Mouse (Mus musculus) heart, embryonic 10.5 days (tissue): ENCODE data around the gene Mcam. TPM values are rescaled to one million over a fixed set of nuclear protein-coding genes. Genes with fewer than 3 reads are reported as not detected.
A peak's percentile ranks its signal among the peaks of the same experiment; 100 is the strongest.

ENCODE experiments used
- DNase-seq: peaks from one replicate; pipeline ENCODE4 v3.0.0-alpha.2; 2017; ENCODE audit warnings: low spot score
- H3K27ac ChIP-seq: fragments of 300-500 bp; sonication (generic); 2 replicates; pipeline ENCODE4 v1.5.1; 2016; ENCODE audit warnings: mild to moderate bottlenecking
- H3K27me3 ChIP-seq: fragments of 300-500 bp; sonication (generic); 2 replicates; pipeline ENCODE4 v1.6.1; 2016; ENCODE audit warnings: mild to moderate bottlenecking; ENCODE audit not compliant: poor library complexity, insufficient read depth, severe bottlenecking
- H3K36me3 ChIP-seq: fragments of 300-500 bp; sonication (generic); 2 replicates; pipeline ENCODE4 v1.6.1; 2016; ENCODE audit warnings: mild to moderate bottlenecking, moderate library complexity
- H3K4me1 ChIP-seq: fragments of 300-500 bp; sonication (generic); 2 replicates; pipeline ENCODE4 v1.6.1; 2016; ENCODE audit warnings: mild to moderate bottlenecking
- H3K4me3 ChIP-seq: fragments of 300-500 bp; sonication (generic); 2 replicates; pipeline ENCODE4 v1.5.1; 2016; ENCODE audit warnings: mild to moderate bottlenecking, moderate library complexity
- H3K9me3 ChIP-seq: fragments of 300-500 bp; sonication (generic); 2 replicates; pipeline ENCODE4 v1.6.1; 2016; ENCODE audit warnings: mild to moderate bottlenecking, moderate library complexity
- WGBS: fragments of 180-500 bp; shearing (Covaris S2); methylation state at CpG from one replicate; pipeline ENCODE4 v1.1.7; 2016; 5-methylcytosine and 5-hydroxymethylcytosine counted together
- polyA plus RNA-seq: library from polyadenylated mRNA; unstranded; fragments of >200 nt; fragmentation: Nextera tagmentation; extraction: Ambion mirVana; gene quantifications from 2 replicates; pipeline ENCODE4 v1.2.1, GENCODE M21; 2016

The Mcam gene
- 34.6 and 67.0 TPM in 2 replicates for polyA plus RNA-seq

- Histone ChIP-seq H3K4me3 (peak within 1 kb of the TSS; percentile 83), H3K36me3 (peaks cover 27% of the 10 kb centered on the region), H3K27ac (peak within 1 kb of the TSS; percentile 91), H3K9me3 (no peaks in the 10 kb centered on the region), H3K4me1 (peaks cover 71% of the 10 kb centered on the region), H3K27me3 (peaks cover 60% of the 10 kb centered on the region)
- DNase-seq = peak; percentile 83
- WGBS = 1% methylated on average over 49 of the region's 55 CpGs
Measured at GRCm38 (mm10) chr9:44134101-44134850, at the start of gene Mcam. TSS of gene Mcam (plus strand) at chr9:44134469.

- DNase-seq = peak; percentile 95
Measured at GRCm38 (mm10) chr9:44084659-44085229, 49.5 kb upstream of the Mcam start.

GRCm38 (mm10) chr9:44085276-44085675 lies 49.0 kb upstream of the Mcam start:
- WGBS = 4% methylated on average over 10 of the region's 10 CpGs
- H3K4me3 ChIP-seq = peak overlapping the region; percentile 78
- H3K9me3 ChIP-seq = no peaks in the 10 kb centered on the region
- no peak for DNase-seq
- peaks cover 31% of the 10 kb centered on the region; the same call in 1 of the 2 replicates for H3K27me3 ChIP-seq
- H3K4me1 ChIP-seq = peaks cover 88% of the 10 kb centered on the region
- peaks cover 16% of the 10 kb centered on the region for H3K36me3 ChIP-seq
- H3K27ac ChIP-seq = peak overlapping the region; percentile 92

More at GRCm38 (mm10) chr9:44084659-44085229, 49.5 kb upstream of the Mcam start:
- Histone ChIP-seq H3K27me3 (peaks cover 31% of the 10 kb centered on the region; the same call in 1 of the 2 replicates), H3K4me1 (peaks cover 89% of the 10 kb centered on the region), H3K36me3 (peaks cover 11% of the 10 kb centered on the region; the same call in 1 of the 2 replicates), H3K27ac (peak overlapping the region; percentile 92), H3K9me3 (no peaks in the 10 kb centered on the region), H3K4me3 (peak overlapping the region; percentile 78)
- under 1% methylated on average over 62 of the region's 62 CpGs for WGBS

GRCm38 (mm10) chr9:44085741-44086665 lies 48.3 kb upstream of the Mcam start:
- H3K27ac ChIP-seq = peak overlapping the region; percentile 92
- H3K4me1 ChIP-seq = peaks cover 83% of the 10 kb centered on the region
- 56% methylated on average over 15 of the region's 15 CpGs for WGBS
- H3K4me3 ChIP-seq = peak overlapping the region; percentile 78
- peaks cover 31% of the 10 kb centered on the region; the same call in 1 of the 2 replicates for H3K27me3 ChIP-seq
- no peaks in the 10 kb centered on the region for H3K9me3 ChIP-seq
- peaks cover 23% of the 10 kb centered on the region for H3K36me3 ChIP-seq
- DNase-seq = no peak

DNA sequence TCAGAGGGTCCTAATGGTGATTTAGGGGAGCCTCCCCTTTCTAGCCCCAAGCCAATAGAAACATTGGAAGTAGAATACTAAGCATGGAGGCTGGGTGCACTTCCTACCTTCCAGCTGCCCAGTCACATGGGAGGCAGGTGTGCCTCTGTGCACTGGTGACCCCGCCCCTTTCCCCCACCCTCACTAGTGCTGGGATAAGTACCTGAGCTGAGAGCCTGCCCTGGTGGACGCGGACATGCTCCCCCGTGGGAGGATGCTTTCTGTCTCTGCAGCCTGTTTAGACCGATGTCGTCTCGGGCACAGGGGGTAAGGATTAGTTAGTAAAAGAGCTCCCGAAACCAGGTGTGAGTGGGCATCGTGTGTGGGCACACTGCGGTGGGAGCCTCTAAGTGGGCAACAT lies 47.3 kb upstream of the Mcam start:
- Histone ChIP-seq H3K9me3 (no peaks in the 10 kb centered on the region), H3K27me3 (peaks cover 31% of the 10 kb centered on the region; the same call in 1 of the 2 replicates), H3K4me1 (peaks cover 81% of the 10 kb centered on the region), H3K27ac (peak overlapping the region; percentile 92), H3K4me3 (peak overlapping the region; percentile 78), H3K36me3 (peaks cover 32% of the 10 kb centered on the region)
- no peak for DNase-seq
- 38% methylated on average over 10 of the region's 10 CpGs for WGBS

- Histone ChIP-seq H3K27me3 (peaks cover 27% of the 10 kb centered on the region; the same call in 1 of the 2 replicates), H3K4me1 (peaks cover 73% of the 10 kb centered on the region), H3K9me3 (no peaks in the 10 kb centered on the region), H3K27ac (peak overlapping the region; percentile 92), H3K4me3 (peak overlapping the region; percentile 78), H3K36me3 (peaks cover 39% of the 10 kb centered on the region)
- WGBS = 5% methylated on average over 15 of the region's 15 CpGs
- DNase-seq = peak; percentile 88
Measured at GRCm38 (mm10) chr9:44087761-44088455, 46.4 kb upstream of the Mcam start.

- peak overlapping the region; percentile 92 for H3K27ac ChIP-seq
- no peaks in the 10 kb centered on the region for H3K9me3 ChIP-seq
- WGBS = 32% methylated on average over 12 of the region's 12 CpGs
- no peak for DNase-seq
- H3K36me3 ChIP-seq = peaks cover 46% of the 10 kb centered on the region
- H3K27me3 ChIP-seq = peaks cover 20% of the 10 kb centered on the region; the same call in 1 of the 2 replicates
- peaks cover 64% of the 10 kb centered on the region for H3K4me1 ChIP-seq
- peak overlapping the region; percentile 78; the same call in 1 of the 2 replicates for H3K4me3 ChIP-seq
Measured at GRCm38 (mm10) chr9:44088877-44089608, 45.2 kb upstream of the Mcam start.

GRCm38 (mm10) chr9:44093612-44094503 lies 40.4 kb upstream of the Mcam start:
- Histone ChIP-seq H3K27ac (no peak overlapping the region), H3K4me3 (no peak overlapping the region), H3K9me3 (no peaks in the 10 kb centered on the region), H3K36me3 (peaks cover 52% of the 10 kb centered on the region), H3K4me1 (peaks cover 47% of the 10 kb centered on the region), H3K27me3 (no peaks in the 10 kb centered on the region)
- 40% methylated on average over 24 of the region's 24 CpGs for WGBS
- peak; percentile 88 for DNase-seq

- Histone ChIP-seq H3K4me1 (peaks cover 38% of the 10 kb centered on the region), H3K4me3 (no peak overlapping the region), H3K27me3 (no peaks in the 10 kb centered on the region), H3K9me3 (no peaks in the 10 kb centered on the region), H3K36me3 (peaks cover 44% of the 10 kb centered on the region), H3K27ac (no peak overlapping the region)
- DNase-seq = no peak
- 82% methylated on average over 3 of the region's 3 CpGs for WGBS
Measured at GRCm38 (mm10) chr9:44094737-44095136, 39.5 kb upstream of the Mcam start.

GRCm38 (mm10) chr9:44095781-44096180 lies 38.5 kb upstream of the Mcam start:
- whole genome bisulfite sequencing = 88% methylated on average over 9 of the region's 9 CpGs
- Histone ChIP-seq H3K9me3 (no peaks in the 10 kb centered on the region), H3K27me3 (no peaks in the 10 kb centered on the region), H3K4me3 (no peak overlapping the region), H3K27ac (peak overlapping the region; percentile 87; the same call in 1 of the 2 replicates), H3K4me1 (peaks cover 33% of the 10 kb centered on the region), H3K36me3 (peaks cover 34% of the 10 kb centered on the region)
- no peak for DNase-seq

GRCm38 (mm10) chr9:44096536-44096935 lies 37.7 kb upstream of the Mcam start:
- peak overlapping the region; percentile 87 for H3K27ac ChIP-seq
- 32% methylated on average over 9 of the region's 9 CpGs for WGBS

More at GRCm38 (mm10) chr9:44096536-44096935, 37.7 kb upstream of the Mcam start:
- Histone ChIP-seq H3K9me3 (no peaks in the 10 kb centered on the region), H3K4me1 (peaks cover 33% of the 10 kb centered on the region), H3K27me3 (no peaks in the 10 kb centered on the region), H3K4me3 (no peak overlapping the region), H3K36me3 (peaks cover 27% of the 10 kb centered on the region)
- DNase-seq = peak; percentile 93
